ENCODE assay signal across 27 mouse cellular contexts in genomic region chr5:111033489-111033888, GRCm38 (mm10).
DNase-seq lines count a peak whose midpoint lies in the region; ATAC-seq and TF ChIP-seq lines count a peak whose summit lies in the region.
"Had no signal": no experiment of that assay in that cellular context is flagged by ENCODE, and none has a peak within 500 bp of the region (broad histone marks: within the 10 kb centered on the region; RNA-seq: fewer than 3 reads in every experiment).

No protein-coding gene starts in this region.

- H3K4me2 ChIP-seq in kidney, embryonic 15.5 days = no peak overlapping the region
- H3K4me2 ChIP-seq in kidney, embryonic 16.5 days (replicated peaks; ENCODE audit: low read depth, low read length) = no peak overlapping the region
- H3K4me2 ChIP-seq in stomach, postnatal 0 days (replicated peaks; ENCODE audit: low read depth) = no peak overlapping the region
- H3K4me2 ChIP-seq: embryonic facial prominence, embryonic 12.5 days; embryonic facial prominence, embryonic 15.5 days; forebrain, embryonic 12.5 days; forebrain, embryonic 15.5 days; heart, embryonic 11.5 days; hindbrain, embryonic 12.5 days had no signal

- no peak for TF ChIP-seq EP300 in stomach, postnatal 0 days (optimal IDR thresholded peaks at IDR 0.05)

- no peaks in the 10 kb centered on the region for H3K27me3 ChIP-seq in kidney, embryonic 15.5 days
- no peaks in the 10 kb centered on the region for H3K27me3 ChIP-seq in kidney, embryonic 16.5 days (ENCODE audit: insufficient read depth, low read length)
- no peaks in the 10 kb centered on the region for H3K27me3 ChIP-seq in stomach, postnatal 0 days (ENCODE audit: control insufficient read depth, insufficient read depth, low read length)
- H3K27me3 ChIP-seq: CH12.LX; embryonic facial prominence, embryonic 12.5 days; embryonic facial prominence, embryonic 15.5 days; forebrain, embryonic 12.5 days; forebrain, embryonic 15.5 days; hindbrain, embryonic 12.5 days; Patski had no signal

- 0 out of 2 replicates have a peak, but pooled peaks have one; percentile 34 for ATAC-seq in kidney, embryonic 15.5 days (replicated peaks; ENCODE audit: low FRiP score)
- no peak for ATAC-seq in kidney, embryonic 16.5 days (ENCODE audit: low FRiP score, low TSS enrichment)
- peak; percentile 80 for ATAC-seq in stomach, postnatal 0 days (ENCODE audit: low FRiP score, low TSS enrichment)
- ATAC-seq: forebrain, embryonic 15.5 days; hindbrain, postnatal 0 days; inflammation-experienced regulatory T-cells, adult 6 months; Patski had no signal

- H3K4me1 ChIP-seq in kidney, embryonic 15.5 days = peaks cover 41% of the 10 kb centered on the region
- peaks cover 24% of the 10 kb centered on the region for H3K4me1 ChIP-seq in kidney, embryonic 16.5 days (ENCODE audit: insufficient read depth, low read length)
- H3K4me1 ChIP-seq in stomach, postnatal 0 days (replicated peaks; ENCODE audit: control insufficient read depth, insufficient read depth) = 0 out of 2 replicates have a peak, but pooled peaks cover 3% of the 10 kb centered on the region

- TF ChIP-seq CTCF in stomach, postnatal 0 days (IDR thresholded peaks at IDR 0.05; ENCODE audit: low read depth) = no peak

- H3K36me3 ChIP-seq in kidney, embryonic 15.5 days = no peaks in the 10 kb centered on the region
- H3K36me3 ChIP-seq in kidney, embryonic 16.5 days (ENCODE audit: insufficient read depth, low read length) = no peaks in the 10 kb centered on the region
- no peaks in the 10 kb centered on the region; the same call in 1 of the 2 replicates for H3K36me3 ChIP-seq in stomach, postnatal 0 days (ENCODE audit: control insufficient read depth, insufficient read depth, low read length)
- H3K36me3 ChIP-seq: embryonic facial prominence, embryonic 12.5 days; embryonic facial prominence, embryonic 15.5 days; forebrain, embryonic 12.5 days; forebrain, embryonic 15.5 days; G1E; hindbrain, embryonic 12.5 days had no signal

- no peak overlapping the region for H3K27ac ChIP-seq in kidney, embryonic 15.5 days
- no peak overlapping the region for H3K27ac ChIP-seq in kidney, embryonic 16.5 days (ENCODE audit: low read length)
- H3K27ac ChIP-seq in stomach, postnatal 0 days (replicated peaks) = no peak overlapping the region
- H3K27ac ChIP-seq: embryonic facial prominence, embryonic 12.5 days; forebrain, embryonic 12.5 days; heart, adult 2 months; hindbrain, embryonic 12.5 days; hindbrain, postnatal 0 days had no signal

- peak; percentile 31 for DNase-seq in lung, postnatal 36 days
- no peak for DNase-seq in lung, postnatal 25 days (ENCODE audit: low spot score)
- peak; percentile 37 for DNase-seq in stomach, postnatal 0 days (ENCODE audit: low spot score)
- no peak for DNase-seq in gastrocnemius, postnatal 25 days
- DNase-seq: adrenal gland, adult 2 months; adrenal gland, postnatal 14 days; B cell, adult 2 months; cerebellum, adult 11 months; cerebellum, adult 2 months; cerebellum, adult 9-11 months; cerebellum, postnatal 25 days; gastrocnemius, postnatal 36 days; heart, adult 2 months had no signal

- no peaks in the 10 kb centered on the region for H3K9me3 ChIP-seq in kidney, embryonic 15.5 days (replicated peaks)
- H3K9me3 ChIP-seq in kidney, embryonic 16.5 days (ENCODE audit: low read length) = peaks cover 4% of the 10 kb centered on the region; the same call in 1 of the 2 replicates
- H3K9me3 ChIP-seq in stomach, postnatal 0 days (ENCODE audit: control insufficient read depth, low read length) = no peaks in the 10 kb centered on the region
- H3K9me3 ChIP-seq: embryonic facial prominence, embryonic 12.5 days; embryonic facial prominence, embryonic 15.5 days; forebrain, embryonic 12.5 days; forebrain, embryonic 15.5 days; G1E; hindbrain, embryonic 12.5 days had no signal

- H3K4me3 ChIP-seq in kidney, embryonic 15.5 days (replicated peaks) = no peak overlapping the region
- H3K4me3 ChIP-seq in kidney, embryonic 16.5 days (ENCODE audit: low read length) = no peak overlapping the region
- no peak overlapping the region for H3K4me3 ChIP-seq in stomach, postnatal 0 days (ENCODE audit: low read depth, low read length)
- H3K4me3 ChIP-seq: embryonic facial prominence, embryonic 12.5 days; embryonic facial prominence, embryonic 15.5 days; erythroblast, embryonic 14.5 days; forebrain, embryonic 12.5 days; forebrain, embryonic 15.5 days; heart, adult 2 months; hindbrain, embryonic 12.5 days had no signal

- no peak overlapping the region for H3K9ac ChIP-seq in kidney, embryonic 15.5 days
- no peak overlapping the region for H3K9ac ChIP-seq in kidney, embryonic 16.5 days (replicated peaks; ENCODE audit: low read length)
- H3K9ac ChIP-seq in stomach, postnatal 0 days (ENCODE audit: low read length) = no peak overlapping the region
- H3K9ac ChIP-seq: embryonic facial prominence, embryonic 12.5 days; embryonic facial prominence, embryonic 15.5 days; forebrain, embryonic 12.5 days; forebrain, embryonic 15.5 days; hindbrain, embryonic 12.5 days had no signal

- WGBS in kidney, embryonic 15.5 days = 88% methylated on average over 4 of the region's 4 CpGs
- 90% methylated on average over 4 of the region's 4 CpGs for WGBS in kidney, embryonic 16.5 days
- WGBS in stomach, postnatal 0 days = 75% methylated on average over 4 of the region's 4 CpGs

Comparison
In these comparisons a context has a peak if more than half of its experiments do, and no peak if none do; other contexts are left out.
1. DNase-seq: peak in lung, postnatal 36 days (single experiment) and stomach, postnatal 0 days (single experiment); none in lung, postnatal 25 days (single experiment) and gastrocnemius, postnatal 25 days (single experiment).